Mouse (Mus musculus) left cerebral cortex, adult 2 months (tissue): Measurements from ENCODE around the gene Clec11a. TPM values are rescaled to one million over a fixed set of nuclear protein-coding genes. Genes with fewer than 3 reads are reported as not detected.
"Not testable (repeated sequence)": the region's sequence is repeated elsewhere in the genome, so short reads cannot be mapped to it uniquely, and the experiment has no call there.

ENCODE experiments used
- DNase-seq, 2 experiments: peaks; one replicate each; pipeline ENCODE4 v3.0.0; 2021 to 2022; ENCODE audit warnings: low spot score in 2 of 2, mixed read lengths in 1 of 2; ENCODE audit errors: extremely low spot score in 1 of 2
- H3K27ac ChIP-seq: fragments of 200-600 bp; 2 replicates; pipeline ENCODE4 v1.8.1; 2022
- H3K4me3 ChIP-seq: fragments of 200-600 bp; 2 replicates; pipeline ENCODE4 v1.8.1; 2022
- CTCF ChIP-seq: fragments of 200-600 bp; IDR thresholded peaks from 2 replicates; pipeline ENCODE4 v1.8.1; 2022; ENCODE audit warnings: antibody characterized with exemption, mild to moderate bottlenecking, moderate library complexity
- intact Hi-C: fragments of 180-260 bp; cut with DNase I; formaldehyde crosslinking; loops from one replicate; pipeline ENCODE4 v1.15.1; 2025
- total RNA-seq, 2 experiments: library from RNA; stranded (reverse); gene quantifications; 2 replicates each; pipeline ENCODE4 v1.2.3; 2021

Clec11a gene
- total RNA-seq, 2 experiments from 2014 or later = 4.3 TPM

GRCm38 (mm10) chr7:44304463-44304774 lies 2.3 kb downstream of the Clec11a start:
- Histone ChIP-seq H3K27ac (peak overlapping the region; percentile 98), H3K4me3 (peak overlapping the region; percentile 83)
- intact Hi-C loops = loop anchor here (2.0 kb wide), 1 partner anchor 42 kb away; no protein-coding TSS in a partner anchor
- DNase-seq = no peak
- no peak for TF ChIP-seq CTCF

DNA sequence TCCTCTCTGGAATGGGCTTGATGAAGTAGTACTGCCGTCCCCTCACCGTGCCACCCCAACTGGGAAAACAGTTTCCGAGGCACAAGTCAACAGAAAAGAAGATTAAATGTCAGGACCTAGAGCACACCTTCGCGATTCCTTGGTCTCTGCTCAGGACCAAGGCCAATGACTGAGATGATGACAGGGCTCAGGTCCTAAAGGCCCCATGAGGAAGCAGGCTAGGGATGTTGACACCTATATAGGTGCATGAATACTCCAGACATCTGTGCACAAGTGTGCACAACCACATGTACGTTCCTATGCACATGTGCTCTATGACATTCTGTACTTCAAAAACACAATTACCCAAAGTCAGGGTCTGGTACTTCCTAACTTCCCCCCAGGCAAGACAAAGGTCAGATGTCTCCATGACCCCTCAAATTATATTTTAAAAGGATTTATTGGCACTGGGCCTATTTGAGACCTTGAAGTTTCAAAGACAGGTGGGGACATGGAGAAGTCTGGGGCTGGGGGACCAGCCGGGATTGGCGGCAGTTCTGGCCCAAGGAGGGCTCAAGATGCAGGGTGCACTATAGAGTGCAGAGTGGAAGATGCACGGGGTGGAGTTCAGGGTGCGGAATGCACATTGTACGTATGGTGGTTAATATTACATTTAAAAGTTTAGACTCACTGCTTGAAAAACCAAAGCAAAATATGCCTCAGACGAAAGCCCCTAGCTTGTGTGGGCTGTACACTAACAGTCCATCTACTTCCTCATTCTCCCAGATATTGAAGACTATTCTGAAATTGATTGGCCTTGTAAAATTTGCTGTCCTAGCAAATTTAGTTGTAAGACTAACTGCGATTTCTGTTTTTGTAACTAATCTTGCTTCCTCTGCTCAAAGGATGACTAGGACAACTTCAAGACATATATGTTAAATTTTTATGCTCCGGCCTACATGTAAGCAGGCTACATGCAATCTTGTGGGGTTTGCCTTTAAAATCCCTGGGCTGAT lies 3.1 kb downstream of the Clec11a start:
- Histone ChIP-seq H3K27ac (peak overlapping the region; percentile 98), H3K4me3 (peak overlapping the region; percentile 83)
- no peak for TF ChIP-seq CTCF
- DNase-seq = no peak
- intact Hi-C loops = loop anchor here (2.0 kb wide), 1 partner anchor 41 kb away; no protein-coding TSS in a partner anchor

GRCm38 (mm10) chr7:44297501-44297900 lies 9.2 kb downstream of the Clec11a start:
- DNase-seq, intact Hi-C loops, H3K27ac ChIP-seq, H3K4me3 ChIP-seq: not testable (repeated sequence)

- TF ChIP-seq CTCF = no peak
- Histone ChIP-seq H3K4me3 (no peak overlapping the region), H3K27ac (no peak overlapping the region)
- intact Hi-C loops = no loop called here
- DNase-seq = no peak
Observed at GRCm38 (mm10) chr7:44291418-44291817, 15.3 kb downstream of the Clec11a start.

DNA sequence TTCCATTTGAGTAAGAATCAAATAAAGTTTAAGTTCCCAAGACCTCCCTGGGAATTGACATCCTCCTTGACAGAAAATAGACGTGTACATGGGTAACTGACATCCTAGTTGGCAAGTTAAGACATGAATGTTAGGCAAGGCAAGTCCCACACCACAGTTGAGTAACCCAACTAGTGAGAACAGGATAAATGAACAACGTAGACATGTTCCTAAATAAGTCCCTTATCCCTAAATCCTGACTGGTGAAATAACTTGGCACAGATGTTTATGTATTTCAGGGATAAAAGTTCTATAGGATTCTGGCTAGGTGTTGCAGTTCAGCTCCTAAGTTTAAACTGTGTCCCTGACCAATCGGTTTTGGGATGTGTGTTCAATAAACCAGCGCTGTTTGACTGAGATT lies 15.7 kb downstream of the Clec11a start:
- intact Hi-C loops = no loop called here
- TF ChIP-seq CTCF = no peak
- no peak overlapping the region for H3K4me3 ChIP-seq
- no peak for DNase-seq
- H3K27ac ChIP-seq = no peak overlapping the region

DNA sequence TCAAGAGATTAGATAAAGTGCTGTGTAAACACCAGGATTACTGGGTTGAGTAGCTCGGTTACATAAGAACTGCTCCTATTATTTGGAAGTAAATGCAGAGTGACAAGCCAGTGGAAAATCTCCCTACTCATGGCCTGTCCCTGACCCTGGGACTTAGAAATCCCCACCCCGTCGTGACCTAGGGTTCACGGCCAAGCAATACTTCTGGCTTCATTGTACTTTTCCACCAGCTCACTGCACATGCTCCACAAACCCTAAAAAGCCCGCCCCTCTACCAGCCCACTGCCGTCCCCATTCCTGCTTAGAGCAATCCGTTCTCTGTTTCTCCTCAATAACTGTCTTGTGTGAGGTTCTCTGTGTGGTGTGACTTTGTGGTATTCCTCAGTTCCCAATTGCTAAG lies 18.9 kb downstream of the Clec11a start:
- DNase-seq = no peak
- Histone ChIP-seq H3K27ac (no peak overlapping the region), H3K4me3 (no peak overlapping the region)
- no peak for TF ChIP-seq CTCF
- intact Hi-C loops = no loop called here

GRCm38 (mm10) chr7:44281586-44281985 lies 25.1 kb downstream of the Clec11a start:
- intact Hi-C loops = no loop called here
- no peak for DNase-seq
- Histone ChIP-seq H3K4me3 (no peak overlapping the region), H3K27ac (peak overlapping the region; percentile 40; the same call in 1 of the 2 replicates)
- no peak for TF ChIP-seq CTCF

- intact Hi-C loops = no loop called here
- no peak for DNase-seq
- TF ChIP-seq CTCF = no peak
- H3K27ac ChIP-seq = no peak overlapping the region; the same call in 1 of the 2 replicates
- H3K4me3 ChIP-seq = no peak overlapping the region
Observed at GRCm38 (mm10) chr7:44280959-44281358, 25.7 kb downstream of the Clec11a start.

DNA sequence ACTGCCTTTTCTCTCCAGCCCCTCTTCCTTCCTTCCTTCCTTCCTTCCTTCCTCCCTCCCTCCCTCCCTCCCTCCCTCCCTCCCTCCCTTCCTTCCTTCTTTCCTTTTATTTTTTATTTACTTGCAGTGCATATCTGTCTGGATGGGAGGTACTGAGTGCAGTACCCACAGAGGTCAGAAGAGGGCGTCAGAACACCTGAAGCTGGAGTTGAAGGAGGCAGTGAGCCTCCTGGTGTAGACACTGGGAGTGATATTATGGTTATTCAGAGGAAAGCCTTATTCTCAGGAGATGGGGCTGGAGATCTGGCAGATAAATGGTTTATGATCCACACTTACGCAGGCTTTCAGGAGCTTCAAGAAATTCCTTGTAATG lies 29.5 kb downstream of the Clec11a start:
- peak in 1 of 2 experiments; percentile 69 for DNase-seq
- Histone ChIP-seq H3K27ac (no peak overlapping the region), H3K4me3 (no peak overlapping the region)
- peak; percentile 58 for TF ChIP-seq CTCF
- intact Hi-C loops = loop anchor here (5.0 kb wide), 1 partner anchor 75 kb away; no protein-coding TSS in a partner anchor

DNA sequence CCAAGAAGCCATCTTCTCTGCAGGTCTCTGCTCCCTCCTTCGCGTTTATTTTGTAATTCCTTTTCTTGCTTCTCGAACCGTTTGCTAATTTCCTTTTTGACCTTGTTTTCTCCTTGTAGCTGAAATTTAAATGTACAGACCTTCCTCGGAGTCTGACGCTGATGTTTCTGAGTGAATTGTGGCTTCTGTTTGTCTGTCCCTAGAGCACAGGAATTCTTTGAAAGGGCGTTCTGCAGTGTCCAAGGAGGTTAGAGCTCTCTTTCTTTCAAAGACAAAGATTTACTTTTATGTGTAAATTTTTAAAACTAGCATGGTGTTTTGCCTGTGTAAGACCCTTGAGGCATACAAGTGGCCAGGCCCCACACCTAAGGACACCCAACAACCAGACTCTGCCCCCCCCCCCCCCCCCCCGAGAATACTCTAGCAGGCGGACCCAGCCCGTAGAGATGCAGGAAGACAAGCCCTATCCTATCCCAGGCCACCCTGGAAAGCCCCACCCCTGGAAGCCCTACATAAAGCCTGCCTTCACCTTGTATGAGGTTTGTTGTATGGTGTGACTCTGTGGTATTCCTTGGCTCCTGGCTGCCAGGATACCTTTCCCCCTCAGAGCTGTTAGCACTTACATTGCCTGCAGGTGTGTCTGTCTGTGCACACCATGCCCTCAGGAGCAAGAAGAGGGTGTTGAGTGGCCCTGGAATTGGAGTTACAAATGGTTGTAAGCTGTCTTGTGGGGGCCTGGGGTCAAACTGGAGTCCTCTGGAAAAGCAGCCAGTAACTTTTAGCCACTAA lies 30.0 kb downstream of the Clec11a start:
- no peak for DNase-seq
- intact Hi-C loops = loop anchor here (5.0 kb wide), 1 partner anchor 76 kb away; no protein-coding TSS in a partner anchor
- TF ChIP-seq CTCF = no peak
- Histone ChIP-seq H3K4me3 (no peak overlapping the region), H3K27ac (no peak overlapping the region)

DNA sequence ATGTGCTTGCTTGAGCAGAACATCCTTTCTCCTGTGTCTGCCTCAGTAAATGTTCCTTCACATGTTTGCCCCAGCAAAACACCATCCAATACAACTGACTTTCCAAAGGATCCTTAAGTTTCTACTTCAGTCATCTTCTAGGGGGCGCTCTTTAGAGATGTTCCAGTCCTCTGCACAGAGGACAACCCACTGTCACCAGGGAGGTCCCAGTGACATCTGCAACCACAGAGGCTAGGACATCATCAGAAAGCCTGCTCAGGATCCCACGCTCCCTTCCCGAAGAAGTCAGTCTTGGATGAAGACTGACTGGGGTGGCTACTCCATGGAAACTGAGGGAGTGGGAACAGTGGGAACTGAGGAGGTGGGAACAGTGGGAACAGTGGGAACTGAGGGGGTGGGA lies 31.2 kb downstream of the Clec11a start:
- no peak for DNase-seq
- TF ChIP-seq CTCF = peak; percentile 5
- no peak overlapping the region for H3K27ac ChIP-seq
- H3K4me3 ChIP-seq = no peak overlapping the region
- intact Hi-C loops = loop anchor here (5.0 kb wide), 1 partner anchor 77 kb away; no protein-coding TSS in a partner anchor

- no peak overlapping the region for H3K4me3 ChIP-seq
Observed at GRCm38 (mm10) chr7:44274096-44274495, 32.6 kb downstream of the Clec11a start.

More at GRCm38 (mm10) chr7:44274096-44274495, 32.6 kb downstream of the Clec11a start:
- no peak for TF ChIP-seq CTCF
- intact Hi-C loops = no loop called here
- DNase-seq = no peak
- H3K27ac ChIP-seq = no peak overlapping the region
